Mouse (Mus musculus): ENCODE measurements around the gene A730061H03Rik. TPM values are rescaled to one million over a fixed set of nuclear protein-coding genes. Genes with fewer than 3 reads are reported as not detected.

The A730061H03Rik gene
- total RNA-seq, 4 experiments from 2014 or later, result 0.94 to 2.0 (median 1.4) TPM; not detected in 1

Other genes starting within 250 kb of the A730061H03Rik start
- 10 to 100 TPM; 20.2 to 27.2 (median 23.1) TPM for gene Dhrs4, start 81.6 kb downstream of the A730061H03Rik start, total RNA-seq (2022)
- gene Carmil3, start 69.8 kb downstream of the A730061H03Rik start, total RNA-seq (2022), result 10 to 100 TPM; 56.8 to 82.2 (median 62.5) TPM
- gene Cpne6, start 50.0 kb downstream of the A730061H03Rik start, total RNA-seq (2022), result 100 to 1,000 TPM; 607 to 653 (median 629) TPM
- gene Nrl, start 35.4 kb downstream of the A730061H03Rik start, total RNA-seq (2022), result 1 to 10 TPM; 1.5 to 3.6 (median 2.1) TPM
- 10 to 100 TPM; 43.4 to 61.5 (median 50.3) TPM for gene Pck2, start 20.1 kb downstream of the A730061H03Rik start, total RNA-seq (2022)
- gene Dcaf11, start 400 bp downstream of the A730061H03Rik start, total RNA-seq (2022), result 10 to 100 TPM; 74.0 to 93.1 (median 82.3) TPM
- not detected for gene Fitm1, start 15.2 kb upstream of the A730061H03Rik start, total RNA-seq (2022)
- 10 to 100 TPM; 57.9 to 75.0 (median 67.3) TPM for gene Psme1, start 17.7 kb upstream of the A730061H03Rik start, total RNA-seq (2022)
- 10 to 100 TPM; 48.3 to 57.7 (median 53.8) TPM for gene Emc9, start 24.9 kb upstream of the A730061H03Rik start, total RNA-seq (2022)
- 10 to 100 TPM; 57.2 to 74.4 (median 69.8) TPM for gene Psme2, start 30.7 kb upstream of the A730061H03Rik start, total RNA-seq (2022)
- 10 to 100 TPM; 36.5 to 56.0 (median 45.5) TPM for gene Rnf31, start 31.3 kb upstream of the A730061H03Rik start, total RNA-seq (2022)
- 10 to 100 TPM; 15.4 to 19.1 (median 17.9) TPM for gene Irf9, start 43.2 kb upstream of the A730061H03Rik start, total RNA-seq (2022)
- gene Rec8, start 57.6 kb upstream of the A730061H03Rik start, total RNA-seq (2022), result 1 to 10 TPM; 1.1 to 2.8 (median 1.4) TPM
- 100 to 1,000 TPM; 121 to 153 (median 140) TPM for gene Ipo4, start 75.6 kb upstream of the A730061H03Rik start, total RNA-seq (2022)
- 1 to 10 TPM; 4.2 to 7.5 (median 5.5) TPM for gene Gm49378, start 77.5 kb upstream of the A730061H03Rik start, total RNA-seq (2022)
- gene Tm9sf1, start 83.4 kb upstream of the A730061H03Rik start, total RNA-seq (2022), result 10 to 100 TPM; 40.6 to 49.6 (median 44.7) TPM
- 1 to 10 TPM; 1.2 to 1.9 (median 1.7) TPM for gene Tssk4, start 89.8 kb upstream of the A730061H03Rik start, total RNA-seq (2022)
- 10 to 100 TPM; 47.1 to 51.1 (median 49.6) TPM for gene Mdp1, start 100.1 kb upstream of the A730061H03Rik start, total RNA-seq (2022)
- 10 to 100 TPM; 25.2 to 31.1 (median 28.6) TPM for gene Gmpr2, start 111.5 kb upstream of the A730061H03Rik start, total RNA-seq (2022)
- 100 to 1,000 TPM; 290 to 309 (median 300) TPM for gene Nedd8, start 111.7 kb upstream of the A730061H03Rik start, total RNA-seq (2022)
- 10 to 100 TPM; 12.2 to 20.8 (median 16.0) TPM for gene Tinf2, start 121.4 kb upstream of the A730061H03Rik start, total RNA-seq (2022)
- gene Tgm1, start 153.5 kb upstream of the A730061H03Rik start, total RNA-seq (2022), result 1 to 10 TPM in 2 of 4 experiments, not detected in 2; 5.4 to 8.2 TPM
- gene Rabggta, start 161.9 kb upstream of the A730061H03Rik start, total RNA-seq (2022), result 10 to 100 TPM; 42.8 to 53.5 (median 44.8) TPM
- gene Dhrs1, start 185.3 kb upstream of the A730061H03Rik start, total RNA-seq (2022), result 100 to 1,000 TPM in 3 of 4 experiments, 10 to 100 TPM in 1; 86.6 to 148 (median 116) TPM
- 10 to 100 TPM; 11.8 to 14.0 (median 13.1) TPM for gene Nop9, start 185.3 kb upstream of the A730061H03Rik start, total RNA-seq (2022)
- 1 to 10 TPM; 1.4 to 3.0 (median 1.7) TPM for gene Cideb, start 198.1 kb upstream of the A730061H03Rik start, total RNA-seq (2022)
- under 1 TPM in 3 of 4 experiments, not detected in 1; 0.16 to 0.23 (median 0.22) TPM for gene Ltb4r2, start 201.0 kb upstream of the A730061H03Rik start, total RNA-seq (2022)
- gene Ltb4r1, start 205.6 kb upstream of the A730061H03Rik start, total RNA-seq (2022), result under 1 TPM in 1 of 4 experiments, not detected in 3; 0.32 TPM
- gene Adcy4, start 223.7 kb upstream of the A730061H03Rik start, total RNA-seq (2022), result 1 to 10 TPM; 3.4 to 6.8 (median 4.8) TPM
- gene Ripk3, start 228.5 kb upstream of the A730061H03Rik start, total RNA-seq (2022), result 1 to 10 TPM in 1 of 4 experiments, under 1 TPM in 2, not detected in 1; 0.95 to 3.4 (median 0.99) TPM

All from layer of hippocampus, adult 8-10 months (tissue).